Mouse (Mus musculus) small intestine, adult 2 months (tissue): ENCODE data around the gene Tnfaip3.

Experiments used
- CTCF ChIP-seq: fragments of 200-500 bp; IDR thresholded peaks from 2 replicates; pipeline ENCODE4 v1.5.1; 2012; ENCODE audit warnings: low read depth, mild to moderate bottlenecking, control low read depth, inconsistent platforms, low read length, moderate library complexity, mixed read lengths; ENCODE audit not compliant: insufficient replicate concordance, insufficient read length; ENCODE audit errors: extremely low read depth
- POLR2A ChIP-seq: fragments of 200-500 bp; IDR thresholded peaks from 2 replicates; pipeline ENCODE4 v1.6.1; 2012; ENCODE audit warnings: low read depth, mild to moderate bottlenecking, control low read depth, inconsistent platforms, low read length, moderate library complexity

GRCm38 (mm10) chr10:19045986-19046385 is 30.5 kb upstream of the Tnfaip3 start:
- TF ChIP-seq CTCF (no peak), POLR2A (no peak)
